Comparison of ENCODE assay signal across 11 mouse cellular contexts in genomic region chr9:77949753-77950268, GRCm38 (mm10). TPM values are rescaled to one million over a fixed set of nuclear protein-coding genes. Genes with fewer than 3 reads are reported as not detected.
DNase-seq lines count a peak whose midpoint lies in the region; ATAC-seq lines count a peak whose summit lies in the region.
"Had no signal": no experiment of that assay in that cellular context is flagged by ENCODE, and none has a peak within 500 bp of the region (broad histone marks: within the 10 kb centered on the region; RNA-seq: fewer than 3 reads in every experiment).

No protein-coding gene starts in this region.

- no peak for ATAC-seq in forebrain, embryonic 12.5 days (ENCODE audit: low FRiP score)
- ATAC-seq in forebrain, embryonic 15.5 days (replicated peaks): no peak
- peak; percentile 14; the same call in 1 of the 2 replicates for ATAC-seq in kidney, embryonic 16.5 days (ENCODE audit: low FRiP score, low TSS enrichment)
- peak; percentile 50; the same call in 1 of the 2 replicates for ATAC-seq in hindbrain, embryonic 15.5 days (ENCODE audit: low FRiP score, low read depth)

- H3K9ac ChIP-seq in forebrain, embryonic 12.5 days: 0 out of 2 replicates have a peak overlapping the region, but pooled peaks have one; percentile 13
- no peak overlapping the region for H3K9ac ChIP-seq in forebrain, embryonic 15.5 days (replicated peaks)
- H3K9ac ChIP-seq in kidney, embryonic 16.5 days (replicated peaks; ENCODE audit: low read length): peak overlapping the region; percentile 20
- no peak overlapping the region for H3K9ac ChIP-seq in hindbrain, embryonic 15.5 days
- H3K9ac ChIP-seq: limb, embryonic 13.5 days had no signal

- 44% methylated on average over 7 of the region's 7 CpGs for WGBS in forebrain, embryonic 12.5 days
- WGBS in forebrain, embryonic 15.5 days: 29% methylated on average over 7 of the region's 7 CpGs
- 32% methylated on average over 7 of the region's 7 CpGs for WGBS in kidney, embryonic 16.5 days
- 32% methylated on average over 7 of the region's 7 CpGs for WGBS in embryonic facial prominence, embryonic 10.5 days
- WGBS in hindbrain, embryonic 15.5 days: 38% methylated on average over 7 of the region's 7 CpGs

- no peaks in the 10 kb centered on the region for H3K36me3 ChIP-seq in forebrain, embryonic 12.5 days (replicated peaks)
- no peaks in the 10 kb centered on the region for H3K36me3 ChIP-seq in forebrain, embryonic 15.5 days
- H3K36me3 ChIP-seq in kidney, embryonic 16.5 days (ENCODE audit: insufficient read depth, low read length): no peaks in the 10 kb centered on the region
- H3K36me3 ChIP-seq in embryonic facial prominence, embryonic 10.5 days (replicated peaks): peaks cover 10% of the 10 kb centered on the region; the same call in 1 of the 2 replicates
- no peaks in the 10 kb centered on the region for H3K36me3 ChIP-seq in hindbrain, embryonic 15.5 days

- H3K4me2 ChIP-seq in forebrain, embryonic 12.5 days: no peak overlapping the region
- H3K4me2 ChIP-seq in forebrain, embryonic 15.5 days (replicated peaks): no peak overlapping the region
- no peak overlapping the region for H3K4me2 ChIP-seq in kidney, embryonic 16.5 days (replicated peaks; ENCODE audit: low read depth, low read length)
- H3K4me2 ChIP-seq in hindbrain, embryonic 15.5 days: no peak overlapping the region
- H3K4me2 ChIP-seq: limb, embryonic 13.5 days had no signal

- 0 out of 2 replicates have a peak overlapping the region, but pooled peaks have one; percentile 19 for H3K27ac ChIP-seq in forebrain, embryonic 12.5 days
- H3K27ac ChIP-seq in forebrain, embryonic 15.5 days (replicated peaks): no peak overlapping the region
- H3K27ac ChIP-seq in kidney, embryonic 16.5 days (ENCODE audit: low read length): peak overlapping the region; percentile 78
- peak overlapping the region; percentile 26; the same call in 1 of the 2 replicates for H3K27ac ChIP-seq in embryonic facial prominence, embryonic 10.5 days (replicated peaks)
- 0 out of 2 replicates have a peak overlapping the region, but pooled peaks have one; percentile 9 for H3K27ac ChIP-seq in hindbrain, embryonic 15.5 days (replicated peaks)
- H3K27ac ChIP-seq: limb, embryonic 13.5 days had no signal

- no peak for DNase-seq in kidney, postnatal 36 days
- DNase-seq in embryonic facial prominence, embryonic 10.5 days (ENCODE audit: low spot score): no peak
- no peak for DNase-seq in right cerebral cortex, postnatal 25 days
- DNase-seq in adrenal gland, postnatal 25 days: no peak
- DNase-seq: spleen, adult 18-20 months had no signal

- H3K27me3 ChIP-seq in forebrain, embryonic 12.5 days: no peaks in the 10 kb centered on the region
- H3K27me3 ChIP-seq in forebrain, embryonic 15.5 days: no peaks in the 10 kb centered on the region
- no peaks in the 10 kb centered on the region for H3K27me3 ChIP-seq in kidney, embryonic 16.5 days (ENCODE audit: insufficient read depth, low read length)
- no peaks in the 10 kb centered on the region for H3K27me3 ChIP-seq in embryonic facial prominence, embryonic 10.5 days (replicated peaks; ENCODE audit: low read depth, poor library complexity, severe bottlenecking)
- no peaks in the 10 kb centered on the region for H3K27me3 ChIP-seq in hindbrain, embryonic 15.5 days
- H3K27me3 ChIP-seq: limb, embryonic 13.5 days had no signal

- peaks cover 19% of the 10 kb centered on the region for H3K4me1 ChIP-seq in forebrain, embryonic 12.5 days
- peaks cover 7% of the 10 kb centered on the region; the same call in 1 of the 2 replicates for H3K4me1 ChIP-seq in forebrain, embryonic 15.5 days
- H3K4me1 ChIP-seq in kidney, embryonic 16.5 days (ENCODE audit: insufficient read depth, low read length): peaks cover 52% of the 10 kb centered on the region
- H3K4me1 ChIP-seq in embryonic facial prominence, embryonic 10.5 days: peaks cover 46% of the 10 kb centered on the region
- H3K4me1 ChIP-seq in hindbrain, embryonic 15.5 days (replicated peaks): peaks cover 20% of the 10 kb centered on the region

- no peaks in the 10 kb centered on the region for H3K9me3 ChIP-seq in forebrain, embryonic 12.5 days
- no peaks in the 10 kb centered on the region for H3K9me3 ChIP-seq in forebrain, embryonic 15.5 days
- no peaks in the 10 kb centered on the region for H3K9me3 ChIP-seq in kidney, embryonic 16.5 days (ENCODE audit: low read length)
- H3K9me3 ChIP-seq in embryonic facial prominence, embryonic 10.5 days: no peaks in the 10 kb centered on the region
- no peaks in the 10 kb centered on the region for H3K9me3 ChIP-seq in hindbrain, embryonic 15.5 days
- H3K9me3 ChIP-seq: G1E; limb, embryonic 13.5 days had no signal

- no peak overlapping the region for H3K4me3 ChIP-seq in forebrain, embryonic 12.5 days (replicated peaks)
- no peak overlapping the region for H3K4me3 ChIP-seq in forebrain, embryonic 15.5 days
- H3K4me3 ChIP-seq in kidney, embryonic 16.5 days (ENCODE audit: low read length): no peak overlapping the region
- H3K4me3 ChIP-seq in embryonic facial prominence, embryonic 10.5 days: no peak overlapping the region
- no peak overlapping the region for H3K4me3 ChIP-seq in hindbrain, embryonic 15.5 days
- H3K4me3 ChIP-seq: limb, embryonic 13.5 days had no signal

RNA-seq across cellular contexts. Expression of gene Elovl5, which starts 32.6 kb away (rescaled TPM):
- 74.6 and 78.8 TPM in 2 replicates for polyA plus RNA-seq in forebrain, embryonic 12.5 days (2016; fragmentation: Nextera tagmentation; extraction: Ambion mirVana)
- polyA plus RNA-seq in forebrain, embryonic 15.5 days (2015; fragmentation: Nextera tagmentation; extraction: Ambion mirVana): 60.4 and 66.3 TPM in 2 replicates
- 90.1 and 95.9 TPM in 2 replicates for polyA plus RNA-seq in kidney, embryonic 16.5 days (2015; fragmentation: Nextera tagmentation; extraction: Ambion mirVana)
- polyA plus RNA-seq in embryonic facial prominence, embryonic 10.5 days (2016; fragmentation: Nextera tagmentation; extraction: Ambion mirVana): 90.4 and 96.1 TPM in 2 replicates
- polyA plus RNA-seq in hindbrain, embryonic 15.5 days (2015; fragmentation: Nextera tagmentation; extraction: Ambion mirVana): 62.3 and 67.1 TPM in 2 replicates
- total RNA-seq in adrenal gland, postnatal 25 days (2021): 524 and 667 TPM in 2 replicates

Comparison
In these comparisons a context has a peak if more than half of its experiments do, and no peak if none do; other contexts are left out.
1. H3K9ac ChIP-seq: peak in forebrain, embryonic 12.5 days (single experiment) and kidney, embryonic 16.5 days (single experiment); none in forebrain, embryonic 15.5 days (single experiment) and hindbrain, embryonic 15.5 days (single experiment).
2. ATAC-seq: peak in kidney, embryonic 16.5 days (single experiment) and hindbrain, embryonic 15.5 days (single experiment); none in forebrain, embryonic 12.5 days (single experiment) and forebrain, embryonic 15.5 days (single experiment).